In genomic region chr9:72288210-72288609, GRCm38 (mm10) we compare ENCODE assay signal across 18 mouse cellular contexts. TPM values are rescaled to one million over a fixed set of nuclear protein-coding genes. Genes with fewer than 3 reads are reported as not detected.
DNase-seq lines count a peak whose midpoint lies in the region; ATAC-seq and TF ChIP-seq lines count a peak whose summit lies in the region.
"Had no signal": no experiment of that assay in that cellular context is flagged by ENCODE, and none has a peak within 500 bp of the region (broad histone marks: within the 10 kb centered on the region; RNA-seq: fewer than 3 reads in every experiment).

No protein-coding gene starts in this region.

- H3K79me2 ChIP-seq in heart, adult 2 months (replicated peaks; ENCODE audit: control insufficient read depth, insufficient read depth, low read length), result no peaks in the 10 kb centered on the region
- H3K79me2 ChIP-seq in liver, adult 2 months (ENCODE audit: control insufficient read depth, insufficient read depth, low read length), result peaks cover 9% of the 10 kb centered on the region; the same call in 1 of the 2 replicates

- no peaks in the 10 kb centered on the region for H3K9me3 ChIP-seq in embryonic facial prominence, embryonic 15.5 days (replicated peaks)
- H3K9me3 ChIP-seq: embryonic facial prominence, embryonic 12.5 days had no signal

- no peak overlapping the region for H3K9ac ChIP-seq in heart, adult 2 months (ENCODE audit: low read depth, low read length)
- no peak overlapping the region for H3K9ac ChIP-seq in liver, adult 2 months (ENCODE audit: low read depth, low read length)
- H3K9ac ChIP-seq in embryonic facial prominence, embryonic 15.5 days, result no peak overlapping the region
- H3K9ac ChIP-seq: embryonic facial prominence, embryonic 12.5 days; hindbrain, embryonic 15.5 days; liver, postnatal 0 days had no signal

- no peak for TF ChIP-seq POLR2A in heart, adult 2 months (IDR thresholded peaks at IDR 0.05; ENCODE audit: insufficient read depth, low read depth, low read length)
- no peak for TF ChIP-seq POLR2A in liver, adult 2 months (IDR thresholded peaks at IDR 0.05; ENCODE audit: extremely low read depth, insufficient read depth, low read length)

- TF ChIP-seq CTCF in heart, adult 2 months (IDR thresholded peaks at IDR 0.05), result no peak
- TF ChIP-seq CTCF in liver, adult 2 months (IDR thresholded peaks at IDR 0.05; ENCODE audit: low read depth, low read length), result no peak

- DNase-seq in heart, adult 2 months, result peak in 1 of 2 experiments; percentile 29
- no peak for DNase-seq in heart, adult 8-10 months (ENCODE audit: low spot score)
- peak; percentile 85 for DNase-seq in liver, adult 2 months (ENCODE audit: extremely low read depth, low read depth, low spot score)
- no peak for DNase-seq in liver
- DNase-seq in lung, postnatal 25 days (ENCODE audit: low spot score), result peak; percentile 41
- DNase-seq in gastrocnemius, postnatal 10 days, result no peak
- DNase-seq in thymus, adult 18-20 months, result no peak
- DNase-seq: cerebellum, adult 11 months; cerebellum, postnatal 36 days; gastrocnemius, postnatal 36 days; liver, postnatal 0 days; thymus, postnatal 14 days had no signal

- H3K4me1 ChIP-seq in heart, adult 2 months (ENCODE audit: control insufficient read depth, insufficient read depth, low read length), result peaks cover 6% of the 10 kb centered on the region
- H3K4me1 ChIP-seq in liver, adult 2 months (ENCODE audit: control insufficient read depth, insufficient read depth, low read length), result peaks cover 13% of the 10 kb centered on the region; the same call in 1 of the 2 replicates
- H3K4me1 ChIP-seq in embryonic facial prominence, embryonic 15.5 days, result 0 out of 2 replicates have a peak, but pooled peaks cover 4% of the 10 kb centered on the region
- H3K4me1 ChIP-seq: embryonic facial prominence, embryonic 12.5 days; forebrain, embryonic 10.5 days; hindbrain, embryonic 15.5 days; midbrain, embryonic 10.5 days had no signal

- intact Hi-C loops in heart, adult 2 months (cut with DNase I), result no loop called here

- ATAC-seq in embryonic facial prominence, embryonic 15.5 days (ENCODE audit: insufficient number of reproducible peaks, low FRiP score, low TSS enrichment, low read depth), result no peak
- ATAC-seq: liver, postnatal 0 days; Patski had no signal

- WGBS in heart, adult 2 months, result 48% methylated on average over 2 of the region's 2 CpGs
- WGBS in liver, adult 2 months, result 26% methylated on average over 2 of the region's 2 CpGs
- WGBS in embryonic facial prominence, embryonic 15.5 days, result 85% methylated on average over 2 of the region's 2 CpGs

- no peak overlapping the region for H3K4me2 ChIP-seq in embryonic facial prominence, embryonic 15.5 days (replicated peaks)
- H3K4me2 ChIP-seq: embryonic facial prominence, embryonic 12.5 days; hindbrain, embryonic 15.5 days had no signal

- no peak for TF ChIP-seq EP300 in heart, adult 2 months (IDR thresholded peaks at IDR 0.05; ENCODE audit: insufficient read depth, low read depth, low read length)

- H3K4me3 ChIP-seq in heart, adult 2 months, result no peak overlapping the region
- H3K4me3 ChIP-seq in liver, adult 2 months (ENCODE audit: insufficient read depth, low read depth, low read length), result no peak overlapping the region
- H3K4me3 ChIP-seq in embryonic facial prominence, embryonic 15.5 days (replicated peaks), result no peak overlapping the region
- H3K4me3 ChIP-seq: embryonic facial prominence, embryonic 12.5 days; forebrain, embryonic 10.5 days; hindbrain, embryonic 15.5 days; midbrain, embryonic 10.5 days had no signal

- peaks cover 11% of the 10 kb centered on the region for H3K36me3 ChIP-seq in heart, adult 2 months (ENCODE audit: control insufficient read depth, insufficient read depth, low read length)
- H3K36me3 ChIP-seq in liver, adult 2 months (ENCODE audit: control insufficient read depth, insufficient read depth, low read length), result no peaks in the 10 kb centered on the region
- peaks cover 5% of the 10 kb centered on the region; the same call in 1 of the 2 replicates for H3K36me3 ChIP-seq in embryonic facial prominence, embryonic 15.5 days
- H3K36me3 ChIP-seq: hindbrain, embryonic 15.5 days had no signal

- H3K27ac ChIP-seq in heart, adult 2 months, result peak overlapping the region; percentile 0; the same call in 1 of the 2 replicates
- H3K27ac ChIP-seq in liver, adult 2 months (replicated peaks; ENCODE audit: insufficient read depth, low read depth, low read length), result no peak overlapping the region
- 0 out of 2 replicates have a peak overlapping the region, but pooled peaks have one; percentile 22 for H3K27ac ChIP-seq in embryonic facial prominence, embryonic 15.5 days (replicated peaks)
- H3K27ac ChIP-seq: embryonic facial prominence, embryonic 12.5 days; forebrain, embryonic 10.5 days; hindbrain, embryonic 15.5 days; midbrain, embryonic 10.5 days had no signal

- H3K27me3 ChIP-seq in heart, adult 2 months (ENCODE audit: control insufficient read depth, insufficient read depth, low read length), result no peaks in the 10 kb centered on the region
- no peaks in the 10 kb centered on the region for H3K27me3 ChIP-seq in liver, adult 2 months (ENCODE audit: control insufficient read depth, insufficient read depth, low read length)
- no peaks in the 10 kb centered on the region for H3K27me3 ChIP-seq in embryonic facial prominence, embryonic 15.5 days
- H3K27me3 ChIP-seq: embryonic facial prominence, embryonic 12.5 days; hindbrain, embryonic 15.5 days; Patski had no signal

RNA-seq across cellular contexts. Expression of gene Zfp280d, which starts 13.6 kb away (rescaled TPM):
- total RNA-seq in heart, adult 2 months (2021), result 10 to 100 TPM; 16.6 to 22.5 TPM
- polyA plus RNA-seq in heart, adult 2 months (2012; rRNA removed), result 5.5 and 10.0 TPM in 2 replicates
- total RNA-seq in heart, adult 8-10 months (2022), result 10 to 100 TPM; 13.9 to 23.0 (median 20.5) TPM
- total RNA-seq in liver, adult 2 months (2014; rRNA removed), result 19.9 and 26.0 TPM in 2 replicates
- 2.0 and 3.1 TPM in 2 replicates for polyA plus RNA-seq in liver, adult 2 months (2012; rRNA removed)
- 34.8 and 36.5 TPM in 2 replicates for polyA plus RNA-seq in embryonic facial prominence, embryonic 15.5 days (2015; fragmentation: Nextera tagmentation; extraction: Ambion mirVana)
- 10 to 100 TPM; 17.8 to 27.1 TPM for total RNA-seq in gastrocnemius, postnatal 10 days (2021)

Comparison
In these comparisons a context has a peak if more than half of its experiments do, and no peak if none do; other contexts are left out.
1. DNase-seq: peak in liver, adult 2 months (single experiment) and lung, postnatal 25 days (single experiment); none in heart, adult 8-10 months (single experiment), liver (single experiment), gastrocnemius, postnatal 10 days (single experiment) and thymus, adult 18-20 months (0 of 2).